Mouse (Mus musculus): ENCODE results near the gene Lsm11. TPM values are rescaled to one million over a fixed set of nuclear protein-coding genes. Genes with fewer than 3 reads are reported as not detected.
A peak's percentile ranks its signal among the peaks of the same experiment; 100 is the strongest.
"Not testable (repeated sequence)": the region's sequence is repeated elsewhere in the genome, so short reads cannot be mapped to it uniquely, and the experiment has no call there.

The Lsm11 gene
- polyA plus RNA-seq, 1 experiment from 2014 or later, result 26.1 TPM

- H3K4me1 ChIP-seq, result no peaks in the 10 kb centered on the region
- no peaks in the 10 kb centered on the region for H3K27me3 ChIP-seq (replicated peaks)
- no peak overlapping the region for H3K4me3 ChIP-seq
- no peak overlapping the region for H3K9ac ChIP-seq
- H3K36me3 ChIP-seq (replicated peaks), result peaks cover 23% of the 10 kb centered on the region
- ATAC-seq (replicated peaks), result no peak
- H3K4me2 ChIP-seq, result no peak overlapping the region
- 84% methylated on average over 2 of the region's 2 CpGs for WGBS
- no peak overlapping the region for H3K27ac ChIP-seq
- H3K9me3 ChIP-seq, result no peaks in the 10 kb centered on the region
Observed at GRCm38 (mm10) chr11:45897392-45897791, 47.3 kb downstream of the Lsm11 start.

- no peak overlapping the region for H3K4me3 ChIP-seq
- no peaks in the 10 kb centered on the region for H3K9me3 ChIP-seq
- no peaks in the 10 kb centered on the region for H3K27me3 ChIP-seq (replicated peaks)
- no peak overlapping the region for H3K27ac ChIP-seq
- no peak for ATAC-seq (replicated peaks)
- H3K9ac ChIP-seq, result no peak overlapping the region
- peaks cover 35% of the 10 kb centered on the region for H3K36me3 ChIP-seq (replicated peaks)
- no peaks in the 10 kb centered on the region for H3K4me1 ChIP-seq
- no peak overlapping the region for H3K4me2 ChIP-seq
- 96% methylated on average over 5 of the region's 5 CpGs for WGBS
Observed at GRCm38 (mm10) chr11:45892861-45893360, 51.8 kb downstream of the Lsm11 start.

- H3K27ac ChIP-seq, result no peak overlapping the region
- WGBS, result 90% methylated on average over 20 of the region's 20 CpGs
- no peak for ATAC-seq (replicated peaks)
- H3K36me3 ChIP-seq (replicated peaks), result peaks cover 32% of the 10 kb centered on the region
- H3K9me3 ChIP-seq, result no peaks in the 10 kb centered on the region
- H3K4me1 ChIP-seq, result peaks cover 9% of the 10 kb centered on the region; the same call in 1 of the 2 replicates
- H3K4me3 ChIP-seq, result no peak overlapping the region
- no peaks in the 10 kb centered on the region for H3K27me3 ChIP-seq (replicated peaks)
- no peak overlapping the region for H3K4me2 ChIP-seq
- H3K9ac ChIP-seq, result no peak overlapping the region
Observed at GRCm38 (mm10) chr11:45890423-45890822, 54.3 kb downstream of the Lsm11 start.

- no peak for ATAC-seq (replicated peaks)
- H3K36me3 ChIP-seq (replicated peaks), result peaks cover 30% of the 10 kb centered on the region
- 90% methylated on average over 3 of the region's 3 CpGs for WGBS
Observed at GRCm38 (mm10) chr11:45889981-45890380, 54.8 kb downstream of the Lsm11 start.

GRCm38 (mm10) chr11:45888471-45889030 lies 56.2 kb downstream of the Lsm11 start:
- no peak for ATAC-seq (replicated peaks)
- no peak overlapping the region for H3K27ac ChIP-seq
- no peak overlapping the region for H3K4me2 ChIP-seq
- WGBS, result 85% methylated on average over 9 of the region's 9 CpGs
- no peaks in the 10 kb centered on the region for H3K9me3 ChIP-seq
- peaks cover 17% of the 10 kb centered on the region for H3K36me3 ChIP-seq (replicated peaks)
- H3K4me3 ChIP-seq, result no peak overlapping the region
- H3K4me1 ChIP-seq, result peaks cover 10% of the 10 kb centered on the region
- H3K27me3 ChIP-seq (replicated peaks), result no peaks in the 10 kb centered on the region
- H3K9ac ChIP-seq, result no peak overlapping the region

More at GRCm38 (mm10) chr11:45889981-45890380, 54.8 kb downstream of the Lsm11 start:
- Histone ChIP-seq H3K4me1 (peaks cover 9% of the 10 kb centered on the region; the same call in 1 of the 2 replicates), H3K4me3 (no peak overlapping the region), H3K4me2 (no peak overlapping the region), H3K27ac (no peak overlapping the region), H3K9ac (no peak overlapping the region), H3K9me3 (no peaks in the 10 kb centered on the region), H3K27me3 (replicated peaks) (no peaks in the 10 kb centered on the region)

- H3K9me3 ChIP-seq, result no peaks in the 10 kb centered on the region
- H3K27me3 ChIP-seq (replicated peaks), result no peaks in the 10 kb centered on the region
- H3K27ac ChIP-seq, result peak overlapping the region; percentile 48; the same call in 1 of the 2 replicates
- no peak overlapping the region for H3K4me3 ChIP-seq
- WGBS, result 42% methylated on average over 5 of the region's 5 CpGs
- H3K36me3 ChIP-seq (replicated peaks), result peaks cover 12% of the 10 kb centered on the region
- ATAC-seq (replicated peaks), result peak; percentile 85
- H3K9ac ChIP-seq, result no peak overlapping the region
- no peak overlapping the region for H3K4me2 ChIP-seq
- peaks cover 17% of the 10 kb centered on the region for H3K4me1 ChIP-seq
Observed at GRCm38 (mm10) chr11:45886596-45886995, 58.1 kb downstream of the Lsm11 start.

GRCm38 (mm10) chr11:45885606-45886230 lies 59.0 kb downstream of the Lsm11 start:
- no peak overlapping the region for H3K4me2 ChIP-seq
- no peaks in the 10 kb centered on the region for H3K9me3 ChIP-seq
- H3K27me3 ChIP-seq (replicated peaks), result no peaks in the 10 kb centered on the region
- H3K4me3 ChIP-seq, result no peak overlapping the region
- 63% methylated on average over 5 of the region's 5 CpGs for WGBS
- H3K4me1 ChIP-seq, result peaks cover 21% of the 10 kb centered on the region
- H3K36me3 ChIP-seq (replicated peaks), result peaks cover 8% of the 10 kb centered on the region; the same call in 1 of the 2 replicates
- no peak for ATAC-seq (replicated peaks)
- peak overlapping the region; percentile 45; the same call in 1 of the 2 replicates for H3K27ac ChIP-seq
- no peak overlapping the region for H3K9ac ChIP-seq

GRCm38 (mm10) chr11:45884029-45884428 lies 60.7 kb downstream of the Lsm11 start:
- Histone ChIP-seq H3K4me3 (no peak overlapping the region), H3K27ac (no peak overlapping the region), H3K4me1 (peaks cover 27% of the 10 kb centered on the region), H3K9me3 (no peaks in the 10 kb centered on the region), H3K27me3 (replicated peaks) (no peaks in the 10 kb centered on the region), H3K4me2 (no peak overlapping the region), H3K9ac (no peak overlapping the region), H3K36me3 (replicated peaks) (no peaks in the 10 kb centered on the region)
- 52% methylated on average over 4 of the region's 4 CpGs for WGBS
- no peak for ATAC-seq (replicated peaks)

- Histone ChIP-seq H3K4me1 (peaks cover 27% of the 10 kb centered on the region), H3K36me3 (replicated peaks) (no peaks in the 10 kb centered on the region), H3K27me3 (replicated peaks) (no peaks in the 10 kb centered on the region), H3K9ac (no peak overlapping the region), H3K27ac (no peak overlapping the region), H3K9me3 (no peaks in the 10 kb centered on the region), H3K4me3 (no peak overlapping the region), H3K4me2 (no peak overlapping the region)
- ATAC-seq (replicated peaks), result no peak
- 52% methylated on average over 8 of the region's 8 CpGs for WGBS
Observed at GRCm38 (mm10) chr11:45883270-45883931, 61.3 kb downstream of the Lsm11 start.

- Histone ChIP-seq H3K27me3 (replicated peaks) (no peaks in the 10 kb centered on the region), H3K9ac (no peak overlapping the region), H3K4me1 (peaks cover 24% of the 10 kb centered on the region), H3K4me2 (no peak overlapping the region), H3K36me3 (replicated peaks) (no peaks in the 10 kb centered on the region), H3K9me3 (no peaks in the 10 kb centered on the region), H3K4me3 (no peak overlapping the region), H3K27ac (peak overlapping the region; percentile 42; the same call in 1 of the 2 replicates)
- no peak; the same call in 1 of the 2 replicates for ATAC-seq (replicated peaks)
- 35% methylated on average over 5 of the region's 5 CpGs for WGBS
Observed at GRCm38 (mm10) chr11:45881683-45882068, 63.1 kb downstream of the Lsm11 start.

GRCm38 (mm10) chr11:45881026-45881682 lies 63.6 kb downstream of the Lsm11 start:
- H3K4me1 ChIP-seq, result peaks cover 21% of the 10 kb centered on the region
- peak; percentile 38; the same call in 1 of the 2 replicates for ATAC-seq (replicated peaks)
- H3K36me3 ChIP-seq (replicated peaks), result no peaks in the 10 kb centered on the region
- 45% methylated on average over 6 of the region's 6 CpGs for WGBS
- H3K4me3 ChIP-seq, result no peak overlapping the region
- H3K9ac ChIP-seq, result no peak overlapping the region
- H3K9me3 ChIP-seq, result no peaks in the 10 kb centered on the region
- 0 out of 2 replicates have a peak overlapping the region, but pooled peaks have one; percentile 5 for H3K27ac ChIP-seq
- no peak overlapping the region; the same call in 1 of the 2 replicates for H3K4me2 ChIP-seq
- no peaks in the 10 kb centered on the region for H3K27me3 ChIP-seq (replicated peaks)

GRCm38 (mm10) chr11:45879366-45879765 lies 65.4 kb downstream of the Lsm11 start:
- ATAC-seq (replicated peaks); H3K27me3 ChIP-seq (replicated peaks); H3K9me3 ChIP-seq; H3K4me3 ChIP-seq; H3K9ac ChIP-seq; H3K27ac ChIP-seq; H3K4me2 ChIP-seq; H3K36me3 ChIP-seq (replicated peaks): not testable (repeated sequence)
- peaks cover 18% of the 10 kb centered on the region for H3K4me1 ChIP-seq
- 67% methylated on average over 4 of the region's 4 CpGs for WGBS

All from midbrain, embryonic 15.5 days (tissue).